Mouse (Mus musculus) gastrocnemius, adult 8-10 months (tissue): Measurements from ENCODE around the gene Pstpip1. TPM values are rescaled to one million over a fixed set of nuclear protein-coding genes. Genes with fewer than 3 reads are reported as not detected.

Experiments used
- DNase-seq, 2 experiments: peaks; one replicate each; pipeline ENCODE4 v3.0.0; 2022; ENCODE audit warnings: low spot score in 2 of 2
- total RNA-seq, 4 experiments: library from RNA; stranded (reverse); gene quantifications; 2 replicates each; pipeline ENCODE4 v1.2.4; 2022

Pstpip1 gene
- under 1 TPM; 0.17 to 0.83 (median 0.32) TPM for total RNA-seq

GRCm38 (mm10) chr9:56089778-56090520 lies at the start of gene Pstpip1:
Pstpip1 (plus strand) TSS chr9:56089962.
- DNase-seq = peak; percentile 45 to 68

GRCm38 (mm10) chr9:56041372-56042180 lies 48.2 kb upstream of the Pstpip1 start, which contains the start of gene Rcn2:
Rcn2 (plus strand) TSS chr9:56041845.
- peak; percentile 94 to 95 for DNase-seq

DNA sequence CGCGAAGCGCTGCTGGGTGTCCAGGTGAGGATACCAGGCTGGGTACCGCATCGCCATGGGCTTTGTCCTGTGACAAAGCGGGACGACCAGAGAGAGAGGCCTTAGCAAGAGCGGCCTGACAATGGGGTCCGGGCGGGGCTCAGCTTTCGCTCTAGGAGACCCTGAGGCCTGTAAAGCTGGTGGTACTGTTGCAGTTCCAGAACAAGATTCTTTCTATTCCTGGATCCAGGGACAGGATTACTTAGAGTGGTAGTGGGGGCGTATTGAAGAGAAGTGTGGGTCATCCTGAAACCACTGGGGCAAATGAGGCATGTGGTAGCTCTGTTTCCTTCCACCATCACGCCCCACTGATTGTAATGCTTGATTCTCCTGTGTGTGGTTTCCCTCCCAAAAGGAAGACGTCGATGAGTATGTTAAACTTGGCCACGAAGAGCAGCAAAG lies 47.6 kb upstream of the Pstpip1 start:
- DNase-seq = no peak

DNA sequence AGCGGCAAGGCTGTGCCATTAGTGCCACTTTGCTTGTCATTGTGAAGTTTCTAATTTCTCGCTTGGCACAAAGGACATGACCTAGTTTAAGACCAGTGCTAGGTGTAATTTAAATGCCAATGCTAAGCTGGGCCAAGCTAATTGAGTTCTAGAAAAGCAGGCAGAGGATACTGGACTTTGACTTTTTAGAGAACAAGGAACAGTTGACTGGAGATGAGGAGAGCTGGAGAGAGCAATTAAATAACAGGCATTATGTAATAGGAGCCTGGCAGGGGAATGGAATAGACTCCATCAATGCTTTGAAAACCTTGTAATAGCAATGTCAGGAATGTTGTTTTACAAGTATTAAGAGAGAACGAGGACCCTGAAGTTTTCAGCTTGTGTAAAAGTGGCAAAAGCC lies 36.0 kb upstream of the Pstpip1 start:
- no peak for DNase-seq

DNA sequence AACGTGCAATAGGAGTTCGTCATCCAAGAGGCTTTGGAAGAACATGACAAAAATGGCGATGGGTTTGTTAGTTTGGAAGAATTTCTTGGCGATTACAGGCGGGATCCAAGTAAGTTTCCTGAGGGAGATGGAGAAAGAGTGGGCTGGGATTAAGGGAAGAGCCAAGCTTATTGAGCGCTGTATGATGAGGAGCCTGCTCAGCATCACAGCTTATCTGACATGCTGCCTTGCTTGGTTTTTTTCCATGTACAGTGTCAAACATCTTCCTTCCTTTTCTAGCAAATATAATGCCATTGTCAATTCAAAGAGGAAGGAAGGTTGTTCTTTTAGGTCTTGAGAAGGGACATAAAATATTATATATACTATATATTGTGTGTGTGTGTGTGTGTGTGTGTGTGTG lies 33.6 kb upstream of the Pstpip1 start:
- DNase-seq = no peak

GRCm38 (mm10) chr9:56062336-56062735 lies 27.4 kb upstream of the Pstpip1 start:
- no peak for DNase-seq

DNA sequence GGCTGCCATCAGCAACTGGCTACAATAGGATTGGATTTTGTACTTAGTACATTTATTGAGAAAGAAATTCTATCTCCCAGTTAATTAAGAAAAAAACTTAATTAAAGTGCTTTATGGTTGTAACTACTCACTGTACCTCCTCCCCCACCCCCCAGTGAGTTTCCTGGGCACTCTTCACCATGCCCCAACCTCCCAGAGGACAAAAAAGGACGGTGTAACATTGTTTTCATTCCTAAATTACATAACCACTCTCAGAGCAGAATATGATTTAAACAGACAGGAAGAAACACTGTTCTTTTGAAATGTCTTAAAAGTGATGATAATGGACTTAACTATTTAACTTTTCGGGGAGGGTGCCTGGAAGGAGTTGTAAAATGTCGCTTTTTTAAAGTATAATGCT lies 24.8 kb upstream of the Pstpip1 start:
- no peak for DNase-seq

- no peak for DNase-seq
Measured at GRCm38 (mm10) chr9:56067964-56068363, 21.8 kb upstream of the Pstpip1 start.

- DNase-seq = no peak
Measured at GRCm38 (mm10) chr9:56068630-56069029, 21.1 kb upstream of the Pstpip1 start.

DNA sequence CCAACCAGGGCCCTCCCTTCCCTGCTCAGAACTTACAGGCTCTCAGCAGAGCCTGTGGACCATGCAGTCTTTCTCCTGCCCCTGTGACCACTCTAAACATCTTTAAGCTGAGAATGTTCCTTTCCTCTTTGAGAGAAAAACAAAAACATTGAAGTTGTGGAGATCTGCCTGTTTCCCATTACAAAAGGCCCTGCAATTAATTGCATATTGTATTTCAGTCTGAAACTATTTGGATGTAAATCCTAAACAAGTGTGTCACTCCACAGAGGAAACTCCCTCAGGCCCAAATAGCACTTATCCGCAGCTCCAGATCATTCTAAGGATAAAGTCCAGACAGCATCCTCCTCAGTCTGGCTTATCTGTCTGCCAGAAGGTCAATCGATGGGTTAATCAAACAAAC lies 16.9 kb upstream of the Pstpip1 start:
- DNase-seq = no peak

GRCm38 (mm10) chr9:56074863-56075262 lies 14.9 kb upstream of the Pstpip1 start:
- no peak for DNase-seq

GRCm38 (mm10) chr9:56075264-56075663 lies 14.5 kb upstream of the Pstpip1 start:
- DNase-seq = peak; percentile 48 to 54

- DNase-seq = no peak
Measured at GRCm38 (mm10) chr9:56075901-56076620, 13.7 kb upstream of the Pstpip1 start.

- no peak for DNase-seq
Measured at GRCm38 (mm10) chr9:56079587-56079986, 10.2 kb upstream of the Pstpip1 start.

- DNase-seq = no peak
Measured at GRCm38 (mm10) chr9:56086524-56086923, 3.2 kb upstream of the Pstpip1 start.

GRCm38 (mm10) chr9:56090546-56091225 lies 924 bp downstream of the Pstpip1 start:
- no peak for DNase-seq

GRCm38 (mm10) chr9:56092102-56092501 lies 2.3 kb downstream of the Pstpip1 start:
- DNase-seq = no peak

DNA sequence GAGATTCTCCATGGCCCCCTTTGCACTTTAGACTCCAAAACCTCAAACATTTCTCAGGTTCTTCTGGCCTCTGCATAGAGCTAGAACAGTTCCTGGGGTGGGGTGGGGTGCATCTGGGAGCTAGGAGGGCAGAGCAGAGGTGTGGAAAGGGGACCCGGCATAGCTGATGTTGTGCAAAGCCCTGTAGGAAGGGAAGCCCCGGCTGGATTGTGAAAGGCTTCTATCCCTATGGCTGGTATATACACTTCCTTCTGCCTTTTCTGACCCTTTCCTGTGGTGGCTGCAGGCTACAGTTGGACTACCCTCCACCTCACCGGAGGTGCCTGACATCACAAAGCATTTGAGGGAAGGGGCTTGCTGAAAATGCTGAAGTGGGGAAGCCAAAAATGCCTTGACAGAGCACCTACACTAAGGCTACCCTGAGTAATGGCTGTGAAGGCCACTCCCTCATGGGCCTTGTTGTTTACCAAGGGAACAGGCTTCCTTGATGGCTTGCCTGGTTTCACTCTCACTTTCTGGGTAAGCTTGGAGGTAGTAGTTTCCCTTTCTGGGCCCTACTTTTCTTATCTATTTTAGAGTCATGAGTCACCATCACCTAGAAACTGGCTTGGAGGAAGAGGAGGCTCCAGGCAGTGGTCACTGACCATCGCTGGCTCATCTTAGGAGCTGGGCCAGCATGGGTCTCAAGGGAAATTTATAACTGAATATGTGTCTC lies 8.0 kb downstream of the Pstpip1 start:
- no peak for DNase-seq

GRCm38 (mm10) chr9:56100041-56100522 lies 10.3 kb downstream of the Pstpip1 start:
- no peak for DNase-seq

DNA sequence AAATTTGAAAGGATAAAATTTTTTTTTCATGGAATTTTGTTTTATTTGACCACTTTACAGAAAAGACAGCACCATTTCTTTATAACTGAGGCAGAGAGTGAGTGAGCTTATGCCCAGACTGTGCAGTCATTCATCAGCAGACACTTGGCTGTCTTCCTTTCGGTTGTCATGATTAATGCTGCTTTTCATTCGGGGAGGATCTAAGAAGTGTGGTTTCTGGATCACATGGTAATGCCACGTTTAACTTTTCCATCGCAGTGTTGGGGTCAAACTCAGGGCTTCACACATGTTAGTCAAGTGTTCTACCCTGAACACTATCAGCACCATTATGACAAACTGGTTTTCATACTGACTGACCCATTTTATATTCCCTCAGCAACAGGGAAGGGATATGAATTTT lies 11.3 kb downstream of the Pstpip1 start:
- no peak for DNase-seq
